Mouse (Mus musculus) CH12.LX (cell line): ENCODE measurements at regions not wholly inside any gene's neighbourhood (a gene's known extent, or its start where the extent isn't known, plus 50 kb on each side); places are given as distances from the start of the nearest gene placed in this dataset.

Experiments
- CTCF ChIP-seq, 2 experiments: IDR thresholded peaks in 1 of 2; conservative IDR thresholded peaks in 1 of 2; 2 replicates each; pipeline ENCODE4 v1.5.1; 2011 to 2012; ENCODE audit warnings: low read depth in 2 of 2, low read length in 2 of 2, improper control_type of control experiment in 1 of 2, inconsistent platforms in 1 of 2, mild to moderate bottlenecking in 1 of 2, moderate library complexity in 1 of 2
- GABPA ChIP-seq: IDR thresholded peaks from 2 replicates; pipeline ENCODE4 v1.6.1; 2012; ENCODE audit warnings: low read depth, low read length, improper control_type of control experiment, inconsistent platforms; ENCODE audit not compliant: insufficient replicate concordance
- JUND ChIP-seq: conservative IDR thresholded peaks from 2 replicates; pipeline ENCODE4 v1.6.1; 2011; ENCODE audit warnings: low read depth, low read length, improper control_type of control experiment
- MEF2A ChIP-seq: IDR thresholded peaks from 2 replicates; pipeline ENCODE4 v1.6.1; 2014; ENCODE audit warnings: low read depth, mild to moderate bottlenecking, inconsistent platforms, low read length, improper control_type of control experiment, borderline replicate concordance
- MXI1 ChIP-seq: IDR thresholded peaks from 2 replicates; pipeline ENCODE4 v1.6.1; 2011; ENCODE audit warnings: mild to moderate bottlenecking, low read depth, low read length, improper control_type of control experiment
- NRF1 ChIP-seq: IDR thresholded peaks from 2 replicates; pipeline ENCODE4 v1.6.1; 2014; ENCODE audit warnings: low read depth, mild to moderate bottlenecking, inconsistent platforms, low read length, improper control_type of control experiment, moderate library complexity
- POLR2A ChIP-seq: IDR thresholded peaks from 2 replicates; pipeline ENCODE4 v1.6.1; 2011; ENCODE audit warnings: low read depth, mild to moderate bottlenecking, improper control_type of control experiment, low read length
- SIN3A ChIP-seq: IDR thresholded peaks from 2 replicates; pipeline ENCODE4 v1.6.1; 2012; ENCODE audit warnings: low read length, improper control_type of control experiment, inconsistent platforms
- USF1 ChIP-seq: IDR thresholded peaks from 2 replicates; pipeline ENCODE4 v1.6.1; 2014; ENCODE audit warnings: low read depth, mild to moderate bottlenecking, inconsistent platforms, low read length, improper control_type of control experiment
- ZC3H11A ChIP-seq: IDR thresholded peaks from 2 replicates; pipeline ENCODE4 v1.6.1; 2012; ENCODE audit warnings: low read depth, mild to moderate bottlenecking, inconsistent platforms, low read length, improper control_type of control experiment
- ZKSCAN1 ChIP-seq: IDR thresholded peaks from 2 replicates; pipeline ENCODE4 v1.6.1; 2012; ENCODE audit warnings: low read depth, inconsistent platforms, low read length, improper control_type of control experiment, borderline replicate concordance

DNA sequence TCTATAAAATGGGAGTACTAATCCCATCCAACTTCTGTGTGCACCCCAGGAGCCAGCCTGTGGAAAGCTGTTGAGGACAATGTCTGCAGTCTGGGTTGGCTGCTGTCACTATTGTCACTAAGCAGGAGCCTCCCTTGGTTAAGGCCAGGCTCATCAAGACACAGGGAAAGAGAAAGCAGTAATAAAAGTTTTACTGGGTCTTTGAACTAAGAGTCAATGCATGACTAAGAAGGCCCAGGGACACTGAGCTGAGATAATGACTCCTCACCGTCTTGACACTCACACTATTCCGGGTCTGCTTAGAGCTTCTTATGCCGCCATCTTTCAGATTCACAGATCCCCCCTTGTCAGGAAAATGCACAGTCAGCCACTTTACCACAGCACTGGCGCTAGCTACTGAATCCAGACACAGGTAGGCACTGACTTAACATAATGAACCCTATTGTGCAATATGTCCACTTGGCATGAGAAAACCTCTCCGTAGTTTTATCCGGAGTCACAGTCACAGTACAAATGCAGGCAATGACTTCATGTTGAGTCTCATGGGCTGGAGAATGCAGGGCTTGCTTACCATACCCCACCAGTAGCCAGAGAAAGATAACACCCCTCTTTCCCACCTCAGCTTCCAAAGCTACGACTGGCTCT lies 66.2 kb upstream of the Synm start:
- TF ChIP-seq JUND (no peak), USF1 (no peak), CTCF (conservative IDR thresholded peaks at IDR 0.05 in 1 of 2, IDR thresholded peaks at IDR 0.05 in 1 of 2; ENCODE audit: low read depth in 2 of 2, low read length in 2 of 2) (no peak), POLR2A (no peak), ZKSCAN1 (no peak), SIN3A (no peak), MEF2A (no peak), MXI1 (no peak), ZC3H11A (no peak), GABPA (no peak), NRF1 (no peak)
